In the genomic region with DNA sequence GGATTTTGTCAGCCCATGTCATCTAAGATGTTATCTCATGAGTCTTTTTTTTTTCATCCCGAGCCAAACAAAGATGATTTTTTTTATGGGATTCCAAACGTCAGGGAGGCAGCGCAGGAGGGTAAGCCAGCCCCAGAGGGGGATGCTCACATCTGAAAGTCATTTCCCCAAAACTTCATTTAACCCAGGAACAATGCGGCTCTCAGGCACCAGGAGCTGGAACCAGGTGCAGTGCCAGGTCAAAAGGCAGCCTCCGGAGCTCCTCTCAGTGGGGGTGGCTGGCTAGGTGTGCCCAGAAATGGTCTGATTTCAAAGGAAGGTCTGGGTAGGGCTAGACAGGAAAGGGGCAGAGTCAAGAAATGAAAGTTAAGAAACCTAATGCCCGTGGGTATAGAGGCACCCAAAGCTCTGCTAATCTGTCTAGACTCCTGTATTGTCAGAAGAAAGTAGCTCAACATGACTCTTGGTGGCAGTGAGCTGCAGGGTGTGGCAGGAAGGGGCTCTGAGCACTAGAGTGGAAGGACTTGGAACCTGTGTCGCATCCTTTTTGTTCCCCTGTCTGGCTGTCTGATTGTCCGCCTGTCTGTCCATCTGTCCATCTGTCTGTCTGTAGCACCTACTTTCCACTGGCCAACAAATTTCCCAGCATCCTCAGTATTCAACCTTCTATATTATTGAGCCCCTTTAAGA, we compare ENCODE assay signal across 7 mouse cellular contexts.
DNase-seq lines count a peak whose midpoint lies in the region; ATAC-seq lines count a peak whose summit lies in the region.

No protein-coding gene starts in this region.

- peak overlapping the region; percentile 14 for H3K4me3 ChIP-seq in forebrain, embryonic 15.5 days
- H3K4me3 ChIP-seq in stomach, embryonic 14.5 days (ENCODE audit: low read depth, low read length), result no peak overlapping the region

- peak overlapping the region; percentile 90 for H3K27ac ChIP-seq in forebrain, embryonic 15.5 days (replicated peaks)
- no peak overlapping the region for H3K27ac ChIP-seq in stomach, embryonic 14.5 days (ENCODE audit: low read length)

- 17% methylated on average over 8 of the region's 8 CpGs for WGBS in forebrain, embryonic 15.5 days
- WGBS in stomach, embryonic 14.5 days, result 29% methylated on average over 8 of the region's 8 CpGs

- H3K27me3 ChIP-seq in forebrain, embryonic 15.5 days, result no peaks in the 10 kb centered on the region
- H3K27me3 ChIP-seq in stomach, embryonic 14.5 days (ENCODE audit: control insufficient read depth, insufficient read depth, low read length), result no peaks in the 10 kb centered on the region

- DNase-seq in thymus, postnatal 14 days, result peak; percentile 8
- DNase-seq in thymus, adult 18-20 months, result no peak
- DNase-seq in kidney, postnatal 36 days, result peak; percentile 18 to 59
- DNase-seq in gastrocnemius, postnatal 14 days, result no peak
- no peak for DNase-seq in left cerebral cortex, adult 8-10 months (ENCODE audit: low spot score in 2 of 2)

- H3K9me3 ChIP-seq in forebrain, embryonic 15.5 days, result no peaks in the 10 kb centered on the region
- no peaks in the 10 kb centered on the region for H3K9me3 ChIP-seq in stomach, embryonic 14.5 days (ENCODE audit: control insufficient read depth, low read depth, low read length)

- H3K4me1 ChIP-seq in forebrain, embryonic 15.5 days, result peaks cover 44% of the 10 kb centered on the region
- peaks cover 25% of the 10 kb centered on the region for H3K4me1 ChIP-seq in stomach, embryonic 14.5 days (ENCODE audit: control insufficient read depth, insufficient read depth, low read length)

- H3K36me3 ChIP-seq in forebrain, embryonic 15.5 days, result no peaks in the 10 kb centered on the region
- H3K36me3 ChIP-seq in stomach, embryonic 14.5 days (ENCODE audit: control insufficient read depth, insufficient read depth, low read length), result no peaks in the 10 kb centered on the region

- H3K9ac ChIP-seq in forebrain, embryonic 15.5 days (replicated peaks), result peak overlapping the region; percentile 27; the same call in 1 of the 2 replicates
- H3K9ac ChIP-seq in stomach, embryonic 14.5 days (replicated peaks; ENCODE audit: low read depth, low read length), result no peak overlapping the region

- H3K4me2 ChIP-seq in forebrain, embryonic 15.5 days (replicated peaks), result peak overlapping the region; percentile 35
- H3K4me2 ChIP-seq in stomach, embryonic 14.5 days (replicated peaks; ENCODE audit: low read depth, low read length), result peak overlapping the region; percentile 20; the same call in 1 of the 2 replicates

- intact Hi-C loops in gastrocnemius, postnatal 14 days (cut with DNase I; ENCODE audit: low total_unique reads), result no loop called here

- ATAC-seq in forebrain, embryonic 15.5 days (replicated peaks), result peak; percentile 5; the same call in 1 of the 2 replicates
- ATAC-seq in stomach, embryonic 14.5 days (ENCODE audit: insufficient number of reproducible peaks, insufficient read depth, low FRiP score, low read depth), result no peak

Comparison
In these comparisons a context has a peak if more than half of its experiments do, and no peak if none do; other contexts are left out.
1. DNase-seq: peak in thymus, postnatal 14 days (single experiment) and kidney, postnatal 36 days (2 of 2); none in thymus, adult 18-20 months (0 of 2), gastrocnemius, postnatal 14 days (single experiment) and left cerebral cortex, adult 8-10 months (0 of 2).